Mouse (Mus musculus) right cerebral cortex, postnatal 36 days (tissue): ENCODE results near the gene Mark2.

Source experiments
- DNase-seq, 2 experiments: peaks; one replicate each; pipeline ENCODE4 v3.0.0; 2022; ENCODE audit warnings: low spot score in 2 of 2, mixed read lengths in 1 of 2

Gene Mark2

DNA sequence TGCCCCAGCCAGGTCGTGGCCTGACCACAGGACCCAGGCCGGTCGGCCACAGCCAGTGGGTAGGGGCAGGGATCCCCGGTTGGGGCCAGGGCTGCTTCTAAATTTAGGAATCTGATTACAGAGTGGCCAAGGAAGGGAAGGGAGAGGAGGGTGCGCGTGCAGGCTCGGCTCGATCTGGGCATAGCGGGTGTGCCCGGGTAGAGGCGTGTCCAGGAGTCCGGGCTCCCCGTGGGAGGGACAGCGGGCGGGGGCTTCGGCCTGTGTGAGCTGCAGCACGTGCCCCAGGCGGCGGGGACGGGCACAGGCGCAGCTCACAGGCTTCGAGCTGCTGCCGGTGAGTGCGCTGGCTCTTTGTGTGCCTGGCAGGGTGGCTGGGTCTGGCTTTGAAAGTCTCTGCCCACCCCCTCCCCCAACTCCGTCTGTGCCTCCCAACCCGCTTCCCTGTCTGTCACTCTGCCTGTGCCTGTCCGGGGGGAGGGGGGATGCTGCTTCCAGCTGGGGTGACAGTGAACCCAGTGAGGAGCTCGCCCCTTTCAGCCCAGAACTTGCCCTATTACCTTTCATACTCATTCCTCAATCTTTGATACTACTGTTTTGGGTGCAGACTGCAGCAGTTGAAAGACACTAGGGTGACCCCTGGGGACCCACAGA is 74.4 kb downstream of the Mark2 start, which contains the start of gene Rcor2:
Rcor2 (plus strand) TSS at position 235 of the 651 bp plus-strand sequence.
- peak in 1 of 2 experiments; percentile 54 for DNase-seq

DNA sequence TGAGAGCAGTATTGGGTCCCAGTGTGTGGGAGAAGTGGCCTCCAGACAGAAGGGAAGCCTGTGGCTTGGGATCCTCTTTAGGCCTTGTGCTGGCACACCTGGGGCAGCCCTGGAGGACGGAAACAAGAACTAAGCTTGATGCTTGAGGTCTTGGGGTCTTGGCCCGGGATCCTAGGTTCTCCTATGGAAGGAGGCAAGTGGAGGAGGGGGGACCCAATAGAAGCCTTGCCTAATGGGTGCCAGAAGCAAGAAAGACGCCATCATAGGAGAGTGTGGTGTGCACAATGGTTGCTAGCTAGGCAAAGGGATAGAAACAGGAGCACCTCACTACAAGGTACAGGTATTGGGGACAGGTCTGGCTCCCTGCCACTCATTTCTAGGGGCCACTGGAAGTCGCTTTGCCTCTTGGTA is 75.2 kb downstream of the Mark2 start:
- DNase-seq = no peak

DNA sequence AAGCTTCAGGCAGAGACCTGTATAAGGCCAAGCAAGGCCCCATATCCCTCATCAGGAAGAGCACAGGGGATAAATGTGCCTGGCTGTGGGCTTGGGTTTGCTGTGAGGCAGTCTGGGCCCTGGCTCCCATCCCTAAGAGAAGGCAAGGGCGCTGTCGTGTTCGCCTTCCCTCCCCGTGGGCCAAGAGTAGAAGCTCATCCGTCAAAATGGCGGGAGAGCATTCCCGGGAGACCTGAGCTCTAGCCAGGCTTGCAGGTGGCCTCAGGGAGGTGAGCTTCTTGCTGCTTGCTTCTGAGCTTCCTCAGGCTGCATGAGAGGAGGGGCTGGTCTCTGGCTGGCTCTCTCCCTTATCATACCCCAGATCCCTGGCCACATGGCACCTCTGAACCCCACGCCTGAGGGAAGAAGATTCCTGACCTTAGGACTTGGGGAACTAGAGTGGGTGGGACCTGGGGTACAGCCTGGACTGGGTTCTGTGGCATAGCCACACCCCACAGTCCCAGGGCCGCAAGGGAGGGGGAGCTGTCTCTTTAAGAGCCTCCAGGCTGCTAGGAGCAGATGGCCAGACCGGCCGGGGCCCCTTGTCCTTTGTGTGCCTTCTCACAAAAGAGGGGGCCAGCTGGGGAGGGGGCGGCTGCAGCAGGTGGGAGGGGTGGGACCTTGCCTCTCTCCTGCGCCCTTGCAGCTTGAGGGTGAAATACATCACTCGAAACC is 76.0 kb downstream of the Mark2 start:
- no peak for DNase-seq

DNA sequence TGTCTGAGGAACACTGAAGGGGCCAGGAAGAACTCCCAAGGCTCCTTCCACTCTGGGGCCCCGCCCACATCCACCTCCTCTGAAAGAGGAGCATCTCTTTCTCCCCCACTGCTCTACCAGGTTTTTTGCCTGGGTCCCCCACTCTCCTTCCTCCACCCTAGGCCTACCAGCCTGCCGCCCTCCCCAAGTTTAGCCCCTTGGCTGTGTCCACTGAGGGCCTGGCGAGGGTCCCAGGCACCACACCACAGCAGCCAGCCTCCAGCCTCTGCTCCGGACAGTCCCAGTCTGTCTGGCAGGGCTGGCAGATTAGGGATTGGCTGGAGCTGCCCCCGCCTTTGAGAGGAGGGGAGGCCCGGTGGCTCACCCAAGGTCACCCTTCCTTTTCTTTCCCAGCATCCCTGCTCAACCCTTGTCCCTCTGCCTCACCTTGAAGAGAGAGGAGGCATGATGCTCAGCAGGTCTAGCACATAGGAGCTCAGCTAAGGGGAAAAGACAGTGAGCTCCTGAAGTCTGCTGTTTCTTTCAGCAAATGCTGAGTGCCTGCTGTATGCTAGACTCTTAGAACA is 76.8 kb downstream of the Mark2 start:
- DNase-seq = no peak

DNA sequence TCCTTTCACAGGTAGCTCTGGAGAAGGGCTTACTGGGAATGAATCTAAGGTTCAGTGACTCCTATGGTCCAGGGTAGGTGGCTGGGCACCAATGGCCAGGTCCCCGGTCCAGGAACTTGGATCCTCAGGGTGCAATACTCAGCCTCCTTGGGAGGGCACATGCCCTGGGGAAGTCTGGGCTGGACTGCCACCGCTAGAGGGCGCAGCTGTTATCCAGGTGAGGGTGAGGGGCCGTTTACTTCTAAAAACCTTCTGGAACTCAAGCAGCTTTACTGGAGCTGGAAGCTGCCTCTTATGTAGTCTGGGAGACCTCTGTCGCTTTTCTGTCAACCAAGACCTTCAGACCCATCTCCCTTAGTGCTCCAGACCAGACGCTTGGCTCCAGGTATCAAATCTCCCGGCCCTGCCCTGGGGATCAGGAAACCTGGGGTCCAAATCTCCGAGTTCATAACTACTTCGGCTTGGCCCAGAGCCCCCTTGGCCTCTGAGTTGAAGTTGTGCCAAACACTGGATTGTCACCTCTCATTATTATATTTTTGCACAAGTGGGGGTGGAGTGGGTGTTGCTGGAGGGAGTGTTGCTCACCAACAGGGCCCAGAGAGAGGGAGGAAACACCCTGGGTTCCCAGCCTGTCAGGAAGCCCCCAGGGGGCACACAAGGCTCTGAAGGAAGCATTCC is 77.4 kb downstream of the Mark2 start:
- no peak for DNase-seq

DNA sequence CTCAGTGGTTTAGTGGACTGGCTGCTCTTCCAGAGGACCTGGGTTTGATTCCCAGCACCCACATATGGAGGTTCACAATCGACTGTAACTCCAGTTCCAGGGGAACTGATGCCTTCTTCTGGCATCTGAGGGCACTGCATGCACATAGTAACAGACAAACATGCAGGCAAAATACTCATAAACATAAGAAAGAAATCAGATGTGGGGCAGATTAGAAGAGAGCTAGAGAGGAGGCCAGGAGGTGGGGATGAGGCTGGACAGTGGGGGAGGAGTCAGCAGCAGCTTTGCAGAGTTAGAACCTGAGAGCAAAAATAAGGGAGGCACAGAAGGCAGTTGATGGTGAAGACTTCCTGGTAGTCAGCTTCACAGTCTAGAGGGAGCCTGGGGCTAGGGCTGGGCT is 79.1 kb downstream of the Mark2 start:
- no peak for DNase-seq

DNA sequence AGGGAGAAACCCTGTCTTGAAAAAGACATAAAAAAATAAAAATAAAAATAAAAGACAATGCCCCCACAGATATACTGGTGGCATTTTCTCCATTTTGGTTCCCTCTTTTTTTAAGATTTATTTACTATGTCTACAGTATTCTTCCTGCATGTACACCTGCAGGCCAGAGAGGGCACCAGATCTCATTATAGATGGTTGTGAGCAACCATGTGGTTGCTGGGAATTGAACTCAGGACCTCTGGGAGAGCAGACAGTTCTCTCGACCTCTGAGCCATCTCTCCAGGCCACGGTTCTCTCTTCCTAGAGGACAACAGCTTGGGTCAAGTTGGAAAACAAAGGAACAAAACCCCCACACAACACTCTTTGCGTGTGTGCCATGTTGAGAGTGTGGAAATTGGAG is 79.7 kb downstream of the Mark2 start:
- no peak for DNase-seq

DNA sequence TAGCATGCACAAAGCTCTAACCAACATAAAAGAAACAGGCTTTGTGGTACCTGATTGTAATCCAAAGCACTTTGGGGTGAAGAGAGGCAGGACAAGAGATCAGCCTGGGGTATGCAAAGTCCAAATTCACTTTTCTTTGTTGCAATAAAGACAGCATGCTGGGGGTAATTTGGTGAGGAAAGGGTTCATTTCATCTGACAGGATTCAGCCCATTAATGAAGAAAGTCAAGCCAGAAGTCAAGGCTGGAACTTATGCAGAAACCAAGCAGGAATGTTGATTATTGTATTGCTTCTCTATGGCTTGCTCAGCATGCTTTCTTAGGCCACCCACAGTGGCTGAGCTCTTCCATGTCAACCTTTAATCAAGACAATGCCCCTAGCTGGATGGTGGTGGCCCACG is 80.2 kb downstream of the Mark2 start:
- DNase-seq = no peak

DNA sequence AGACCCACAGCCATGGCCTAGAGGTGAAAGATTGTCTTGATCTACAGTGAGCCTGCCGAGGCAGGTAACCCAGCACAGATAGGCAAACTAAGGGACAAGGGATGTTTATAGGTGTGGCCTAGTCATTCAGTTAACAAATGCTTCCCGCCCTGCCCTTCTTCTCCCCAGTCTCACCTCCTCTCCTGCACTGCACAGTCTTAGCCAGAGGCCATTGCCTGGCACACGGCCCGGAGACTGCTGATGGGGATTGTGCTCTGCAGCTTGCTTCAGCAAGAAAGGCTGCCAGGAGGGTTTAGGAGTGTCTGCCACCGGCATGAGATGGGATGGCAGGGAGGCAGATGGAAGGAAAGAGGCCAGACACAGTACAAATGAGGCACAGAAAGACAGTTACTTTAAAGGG is 83.8 kb downstream of the Mark2 start:
- DNase-seq = no peak

DNA sequence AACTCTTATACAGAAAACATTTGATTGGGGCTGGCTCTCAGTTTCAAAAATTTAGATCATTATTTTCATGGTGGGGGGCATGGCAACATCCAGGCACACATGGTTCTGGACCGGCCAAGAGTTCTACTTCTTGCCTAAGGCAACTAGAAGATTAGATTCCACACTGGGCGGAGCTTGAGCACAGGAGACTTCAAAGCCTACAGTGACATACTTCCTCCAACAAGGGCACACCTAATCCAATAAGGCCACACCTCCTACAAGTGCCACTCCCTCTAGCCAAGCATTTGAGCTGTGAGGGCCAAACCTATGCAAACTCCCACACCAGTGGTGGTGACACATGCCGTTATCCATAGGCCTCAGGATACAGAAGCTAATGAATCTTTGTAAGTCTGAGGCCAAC is 95.6 kb downstream of the Mark2 start:
- DNase-seq = no peak

DNA sequence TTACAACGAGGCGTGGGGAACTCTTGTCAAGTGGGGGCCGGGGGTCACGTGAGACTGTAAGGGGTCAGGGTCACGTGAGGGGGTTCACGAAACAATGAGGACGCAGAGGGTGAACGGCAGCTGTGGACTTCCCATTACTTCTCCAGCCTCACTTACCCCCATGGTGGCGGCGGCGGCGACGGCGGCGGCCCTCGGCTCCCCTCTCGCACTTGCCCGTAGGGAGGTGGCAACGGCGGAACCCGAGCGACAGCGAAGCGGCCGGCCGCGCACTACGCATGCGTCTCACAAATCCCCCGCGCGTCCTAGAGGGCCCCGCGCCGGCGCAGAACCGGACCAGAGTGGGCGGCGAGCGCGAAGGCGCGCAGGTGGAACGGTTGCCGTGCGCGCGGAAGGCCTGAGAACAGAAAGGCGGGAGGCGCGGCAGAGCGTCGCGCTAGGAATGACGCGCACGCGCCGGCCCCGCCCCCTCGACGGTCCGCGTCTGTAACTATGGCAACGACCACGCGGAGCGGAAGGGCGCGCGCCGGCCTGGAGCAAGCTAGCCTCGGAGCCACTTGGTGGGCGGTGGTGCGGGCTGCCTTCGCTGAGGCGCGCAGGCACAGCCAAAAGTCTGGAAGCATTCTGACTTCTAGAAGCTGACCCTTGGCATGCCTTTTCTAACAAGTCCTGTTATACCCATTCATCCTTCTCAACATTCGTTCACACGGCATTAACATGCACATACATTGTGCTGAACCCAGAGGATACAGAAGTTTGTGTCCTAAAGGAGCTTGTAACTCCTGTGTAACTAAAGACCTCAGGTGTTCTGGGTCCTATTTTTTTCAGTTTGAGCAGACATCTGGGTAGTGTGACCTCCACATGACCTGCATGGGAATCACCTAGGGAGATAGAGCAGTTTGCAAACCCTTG is 100.6 kb downstream of the Mark2 start, which contains the start of gene Naa40:
Naa40 (minus strand) TSS at position 402 of the 909 bp plus-strand sequence.
- DNase-seq = peak; percentile 89

DNA sequence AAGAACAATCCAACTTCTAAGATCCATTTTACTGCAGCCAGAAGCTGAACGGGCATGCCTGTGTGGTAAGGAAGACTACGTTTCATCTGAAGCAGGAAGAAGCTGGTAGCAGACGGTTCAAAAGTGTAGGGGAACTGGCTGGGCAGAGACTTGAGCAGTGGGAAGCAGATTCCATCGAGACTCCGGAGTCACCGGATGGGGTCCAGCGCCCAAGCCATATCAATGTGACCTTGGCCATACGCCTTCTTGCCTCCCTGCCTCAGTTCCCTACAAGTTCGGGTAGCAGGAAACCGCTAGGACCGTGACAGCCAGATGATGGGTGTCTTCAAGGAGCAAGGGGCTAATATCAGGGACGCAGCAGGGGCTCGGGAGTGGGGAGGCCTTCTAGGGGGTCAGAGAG is 101.4 kb downstream of the Mark2 start:
- DNase-seq = no peak

DNA sequence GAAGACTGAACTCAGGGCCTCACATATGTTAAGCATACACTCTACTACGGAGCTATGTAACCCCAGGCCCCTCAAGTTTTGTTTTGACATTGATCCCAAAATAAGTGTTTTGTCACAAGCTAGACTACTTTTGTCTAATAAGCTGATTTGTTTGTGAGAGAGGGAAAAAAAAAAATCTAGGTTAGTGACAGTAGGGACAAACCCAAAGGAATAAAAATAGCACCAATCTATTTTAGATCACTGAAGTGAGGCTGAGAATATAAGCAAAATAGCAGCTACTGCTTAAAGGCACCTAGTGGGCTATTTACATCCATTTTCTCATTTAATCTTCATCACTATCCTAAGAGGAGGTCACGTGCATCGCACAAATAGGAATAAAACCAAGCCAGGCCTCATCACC is 102.1 kb downstream of the Mark2 start:
- DNase-seq = no peak

DNA sequence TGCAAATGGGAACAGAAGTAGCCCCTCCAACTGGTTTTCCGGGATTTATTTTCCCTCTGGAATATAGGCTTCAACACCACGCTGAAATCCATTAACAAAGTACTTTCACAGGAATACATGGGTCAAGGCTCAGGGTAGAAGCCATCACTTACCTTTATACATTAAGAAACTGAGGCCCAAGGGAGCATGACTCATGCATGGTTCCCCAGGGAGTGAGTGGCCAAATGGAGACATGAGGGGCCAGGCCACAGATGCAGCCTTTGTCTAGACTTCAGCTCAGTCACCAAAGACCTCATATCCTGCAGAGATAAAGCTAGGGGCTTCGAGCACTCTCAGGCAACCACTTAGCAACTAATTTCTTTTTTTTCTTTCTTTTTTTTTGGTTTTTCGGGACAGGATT is 104.9 kb downstream of the Mark2 start:
- DNase-seq = no peak

DNA sequence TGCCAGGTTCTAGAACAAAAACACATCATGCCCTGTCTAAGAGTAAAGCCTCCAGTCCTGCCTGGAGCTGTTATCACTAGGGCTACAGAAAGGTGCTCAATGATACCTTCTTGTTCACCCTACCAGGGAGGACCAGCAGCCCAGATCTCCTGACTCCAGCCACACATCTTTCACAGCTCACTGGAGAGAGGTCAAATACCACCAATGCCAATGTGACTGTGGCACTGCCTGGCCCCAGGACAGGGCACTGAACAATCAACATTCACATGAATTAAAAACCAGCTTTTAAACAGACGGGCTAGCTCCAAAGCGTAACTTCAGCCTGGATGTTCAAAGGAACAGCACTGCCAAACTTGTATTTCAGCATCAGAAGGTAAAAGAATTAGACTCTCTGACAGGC is 105.6 kb downstream of the Mark2 start:
- no peak for DNase-seq

DNA sequence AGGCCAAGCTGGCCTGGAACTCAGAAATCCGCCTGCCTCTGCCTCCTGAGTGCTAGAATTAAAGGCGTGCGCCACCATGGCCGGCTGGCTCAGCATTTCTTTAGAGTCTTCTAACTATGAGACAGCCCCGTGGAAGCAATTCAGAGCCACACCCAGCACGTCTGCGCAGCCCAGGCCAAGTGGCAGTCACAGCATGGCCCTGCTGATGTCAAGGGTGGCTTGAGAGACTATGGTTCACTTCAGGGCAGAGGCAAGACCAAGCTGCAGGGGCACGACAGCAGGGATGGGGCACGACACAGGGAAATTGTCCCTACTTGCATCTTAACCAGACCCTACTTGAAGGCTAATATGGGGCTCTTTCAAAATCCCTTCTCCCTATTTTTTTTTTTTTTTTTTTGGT is 106.2 kb downstream of the Mark2 start:
- DNase-seq = no peak

DNA sequence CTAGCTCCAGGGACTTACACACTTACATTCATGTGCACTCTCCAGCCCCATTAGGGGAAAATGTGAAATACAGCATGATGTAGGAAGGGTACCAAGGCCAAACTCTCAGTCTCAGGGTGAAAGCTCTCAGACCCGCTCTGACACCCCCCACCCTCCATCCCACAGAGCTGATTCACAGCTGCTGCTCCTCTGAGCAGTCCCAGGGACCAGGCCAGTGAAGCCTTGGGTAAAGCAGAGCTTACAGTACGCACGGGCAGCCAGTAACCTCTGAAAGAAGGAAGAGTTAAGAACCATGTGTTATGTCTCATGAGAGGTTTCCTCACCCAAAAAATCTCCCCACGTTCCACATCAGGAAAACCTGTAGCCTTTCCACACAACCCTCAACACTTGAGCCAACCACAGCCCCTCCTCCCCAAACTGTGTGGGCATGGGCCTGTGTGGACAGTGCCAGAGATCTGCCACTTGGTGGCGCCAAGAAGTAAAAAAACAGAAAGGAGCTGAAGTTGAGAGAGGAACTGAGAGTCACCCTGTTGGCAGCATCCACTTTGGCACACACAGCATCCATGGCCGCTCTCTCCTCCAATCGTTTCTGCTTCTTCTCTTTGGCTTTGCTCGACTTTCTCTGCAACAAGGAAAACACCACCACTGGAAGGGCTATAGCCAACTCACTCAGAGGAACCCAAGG is 107.0 kb downstream of the Mark2 start:
- peak; percentile 62 to 71 for DNase-seq

DNA sequence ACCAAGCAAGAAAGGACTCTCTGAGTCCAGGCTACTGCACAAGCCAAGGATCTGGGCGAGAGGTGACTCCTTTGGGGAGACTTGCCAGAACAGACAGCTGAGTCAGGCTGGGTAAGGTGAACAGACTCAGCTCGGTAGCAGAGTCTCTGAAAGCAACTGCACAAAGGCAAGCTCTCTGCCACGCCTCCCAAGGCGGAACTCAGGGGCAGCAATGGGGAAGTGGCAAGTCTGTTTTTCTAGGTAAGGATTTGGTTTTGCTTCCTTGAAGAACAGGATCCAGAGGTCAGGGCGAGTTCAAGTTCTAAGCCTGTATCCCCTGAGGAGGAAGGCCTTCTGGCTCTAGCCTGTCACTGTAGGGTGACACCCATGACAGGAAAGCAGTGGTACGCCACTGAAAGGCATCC is 115.1 kb downstream of the Mark2 start:
- no peak for DNase-seq
